Mouse (Mus musculus) forebrain, postnatal 0 days (tissue): Measurements from ENCODE around the gene 0610012G03Rik. TPM values are rescaled to one million over a fixed set of nuclear protein-coding genes. Genes with fewer than 3 reads are reported as not detected.
"Not testable (repeated sequence)": the region's sequence is repeated elsewhere in the genome, so short reads cannot be mapped to it uniquely, and the experiment has no call there.

ENCODE experiments used
- ATAC-seq: fragments of 200-750 bp; cut with Nextera tagmentation; 2 replicates; pipeline ENCODE4 v1.8.0; 2017; ENCODE audit warnings: mild to moderate bottlenecking, moderate library complexity
- DNase-seq: peaks from one replicate; pipeline ENCODE4 v3.0.0-alpha.2; 2015
- H3K27ac ChIP-seq: fragments of 300-500 bp; sonication (generic); 2 replicates; pipeline ENCODE4 v1.5.1; 2014; ENCODE audit warnings: low read depth, mild to moderate bottlenecking, antibody characterized with exemption, low read length, moderate library complexity, mixed read lengths
- H3K27me3 ChIP-seq: fragments of 300-500 bp; sonication (generic); 2 replicates; pipeline ENCODE4 v1.6.1; 2014; ENCODE audit warnings: mild to moderate bottlenecking, low read length, mixed read lengths; ENCODE audit not compliant: insufficient read depth
- H3K36me3 ChIP-seq: fragments of 300-500 bp; sonication (generic); 2 replicates; pipeline ENCODE4 v1.6.1; 2014; ENCODE audit warnings: mild to moderate bottlenecking, moderate library complexity; ENCODE audit not compliant: insufficient read depth
- H3K4me1 ChIP-seq: fragments of 300-500 bp; sonication (generic); 2 replicates; pipeline ENCODE4 v1.6.1; 2014; ENCODE audit warnings: antibody characterized with exemption; ENCODE audit not compliant: insufficient read depth
- H3K4me2 ChIP-seq: fragments of 300-500 bp; sonication (generic); 2 replicates; pipeline ENCODE4 v1.6.1; 2014; ENCODE audit warnings: low read depth, mild to moderate bottlenecking, moderate library complexity
- H3K4me3 ChIP-seq: fragments of 300-500 bp; sonication (generic); 2 replicates; pipeline ENCODE4 v1.5.1; 2014; ENCODE audit warnings: low read depth, low read length, mixed read lengths
- H3K9ac ChIP-seq: fragments of 300-500 bp; sonication (generic); 2 replicates; pipeline ENCODE4 v1.6.1; 2014; ENCODE audit warnings: mild to moderate bottlenecking
- H3K9me3 ChIP-seq: fragments of 300-500 bp; sonication (generic); 2 replicates; pipeline ENCODE4 v1.6.1; 2016; ENCODE audit warnings: low read length
- CTCF ChIP-seq: sonication (generic); IDR thresholded peaks from 2 replicates; pipeline ENCODE4 v1.5.1; 2016; ENCODE audit warnings: antibody characterized with exemption, control low read depth, low read depth
- whole genome bisulfite sequencing: fragments of 180-500 bp; shearing (Covaris S2); extraction: QIAGEN DNeasy Blood & Tissue Kit; methylation state at CpG from one replicate; pipeline ENCODE4 v1.1.7; 2014; 5-methylcytosine and 5-hydroxymethylcytosine counted together
- polyA plus RNA-seq: library from polyadenylated mRNA; unstranded; fragments of >200 nt; fragmentation: Nextera tagmentation; extraction: Ambion mirVana; gene quantifications from 2 replicates; pipeline ENCODE4 v1.2.1, GENCODE M21; 2015
- total RNA-seq: library from RNA; depleted of rRNA; stranded (reverse); fragments of >200 nt; gene quantifications from 2 replicates; pipeline ENCODE4 v1.2.3, GENCODE M21; 2014

Gene 0610012G03Rik
- total and polyA plus RNA-seq, 2 experiments from 2014 or later: 81.0 to 151 TPM

GRCm38 (mm10) chr16:31975258-31975657 is 27.0 kb upstream of the 0610012G03Rik start:
- H3K4me2 ChIP-seq: no peak overlapping the region
- peaks cover 48% of the 10 kb centered on the region for H3K36me3 ChIP-seq
- DNase-seq (no peak), ATAC-seq (no peak)
- TF ChIP-seq CTCF: no peak
- H3K4me1 ChIP-seq: no peaks in the 10 kb centered on the region
- H3K9ac ChIP-seq: no peak overlapping the region
- H3K27ac ChIP-seq: no peak overlapping the region
- 90% methylated on average over 4 of the region's 4 CpGs for WGBS
- no peaks in the 10 kb centered on the region for H3K27me3 ChIP-seq
- no peaks in the 10 kb centered on the region for H3K9me3 ChIP-seq
- H3K4me3 ChIP-seq: no peak overlapping the region

DNA sequence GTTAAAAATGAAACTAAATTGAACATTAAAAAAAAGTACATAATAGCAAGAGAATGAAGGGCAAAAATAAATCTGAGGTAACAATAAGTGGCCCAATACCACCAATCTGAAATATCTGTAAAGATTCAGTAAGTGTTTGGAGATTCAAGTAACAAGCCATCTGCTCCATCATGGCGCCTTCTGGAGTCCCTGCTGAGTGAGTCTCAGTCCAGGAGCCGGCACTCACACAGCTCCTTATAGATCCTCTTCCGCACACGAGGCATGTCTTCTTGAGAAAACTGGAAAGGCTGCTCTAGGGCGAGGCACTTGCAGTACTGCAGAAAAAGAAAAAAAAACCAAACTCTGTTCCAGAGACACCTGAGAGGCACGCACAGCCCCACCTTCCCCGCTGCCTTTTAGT is 14.9 kb upstream of the 0610012G03Rik start:
- Histone ChIP-seq H3K4me3 (no peak overlapping the region), H3K9me3 (no peaks in the 10 kb centered on the region), H3K4me2 (no peak overlapping the region), H3K27ac (peak overlapping the region; percentile 50; the same call in 1 of the 2 replicates), H3K9ac (no peak overlapping the region), H3K36me3 (peaks cover 54% of the 10 kb centered on the region), H3K27me3 (no peaks in the 10 kb centered on the region), H3K4me1 (no peaks in the 10 kb centered on the region)
- DNase-seq: peak; percentile 66
- peak; percentile 80 for ATAC-seq
- no peak for TF ChIP-seq CTCF
- WGBS: 67% methylated on average over 7 of the region's 7 CpGs

DNA sequence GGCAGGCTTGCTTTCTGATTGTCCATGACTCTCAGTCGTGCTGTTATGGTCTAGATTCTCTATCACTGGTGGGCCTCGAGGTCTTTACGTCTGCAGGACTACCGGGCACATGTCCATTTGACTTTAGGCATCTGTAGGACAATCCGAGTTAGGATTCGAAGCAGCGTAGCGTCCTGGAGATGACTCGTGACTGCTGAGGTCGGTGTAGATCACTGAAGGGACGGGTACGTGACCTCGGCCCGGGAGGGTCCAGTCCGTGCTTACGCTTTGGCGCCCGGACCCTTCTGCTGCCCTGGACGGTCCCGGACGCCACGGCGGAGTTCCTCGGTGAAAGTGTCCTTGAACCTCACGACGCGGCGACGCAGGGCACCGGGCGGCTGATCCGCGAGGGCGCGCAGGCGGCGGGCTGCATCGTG is 385 bp downstream of the 0610012G03Rik start:
- Histone ChIP-seq H3K27ac (peak overlapping the region; percentile 91), H3K4me1 (peaks cover 16% of the 10 kb centered on the region), H3K4me2 (peak overlapping the region; percentile 89), H3K36me3 (peaks cover 13% of the 10 kb centered on the region), H3K27me3 (no peaks in the 10 kb centered on the region), H3K9me3 (no peaks in the 10 kb centered on the region), H3K4me3 (peak overlapping the region; percentile 93), H3K9ac (peak overlapping the region; percentile 90)
- WGBS: 0% methylated on average over 37 of the region's 38 CpGs
- ATAC-seq (peak; percentile 5; the same call in 1 of the 2 replicates), DNase-seq (no peak)
- TF ChIP-seq CTCF: no peak

- Histone ChIP-seq H3K4me1 (peaks cover 16% of the 10 kb centered on the region), H3K4me2 (peak overlapping the region; percentile 89), H3K9ac (peak overlapping the region; percentile 90), H3K4me3 (peak overlapping the region; percentile 93), H3K27ac (no peak overlapping the region; the same call in 1 of the 2 replicates), H3K27me3 (no peaks in the 10 kb centered on the region), H3K36me3 (peaks cover 13% of the 10 kb centered on the region), H3K9me3 (no peaks in the 10 kb centered on the region)
- ATAC-seq: no peak
- DNase-seq: no peak
- TF ChIP-seq CTCF: no peak
- WGBS: 31% methylated on average over 8 of the region's 8 CpGs
Observed at GRCm38 (mm10) chr16:31947333-31947732, 961 bp downstream of the 0610012G03Rik start.

- 88% methylated on average over 6 of the region's 6 CpGs for WGBS
- not testable (repeated sequence) for H3K9me3 ChIP-seq, H3K9ac ChIP-seq, H3K36me3 ChIP-seq, H3K4me3 ChIP-seq, H3K27ac ChIP-seq, H3K27me3 ChIP-seq, ATAC-seq, DNase-seq
- H3K4me2 ChIP-seq: 0 out of 2 replicates have a peak overlapping the region, but pooled peaks have one; percentile 89
- peaks cover 16% of the 10 kb centered on the region for H3K4me1 ChIP-seq
Observed at GRCm38 (mm10) chr16:31945986-31946385, 2.3 kb downstream of the 0610012G03Rik start.

DNA sequence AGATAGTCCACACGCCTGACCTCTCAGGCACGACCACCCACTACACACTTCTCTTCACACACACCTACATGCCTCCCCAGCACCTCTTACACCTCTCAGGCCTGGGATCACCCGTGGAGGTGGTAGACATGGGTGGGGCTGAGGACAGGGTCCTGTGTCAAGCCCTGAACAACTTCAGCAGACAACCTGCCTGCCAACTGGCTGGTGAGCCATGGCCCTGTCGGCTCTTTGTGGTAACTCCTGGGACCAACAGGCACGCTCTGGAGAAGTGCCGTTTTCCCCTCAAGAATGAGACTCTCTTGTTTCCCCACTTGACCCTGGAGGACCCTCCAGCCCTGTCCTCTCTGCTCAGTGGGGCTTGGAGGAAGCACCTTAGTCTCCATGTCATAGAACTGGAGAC is 2.9 kb downstream of the 0610012G03Rik start:
- ATAC-seq: no peak
- no peak for DNase-seq
- Histone ChIP-seq H3K4me3 (no peak overlapping the region), H3K36me3 (peaks cover 6% of the 10 kb centered on the region; the same call in 1 of the 2 replicates), H3K27me3 (no peaks in the 10 kb centered on the region), H3K9ac (no peak overlapping the region), H3K9me3 (no peaks in the 10 kb centered on the region), H3K4me2 (no peak overlapping the region), H3K27ac (no peak overlapping the region), H3K4me1 (peaks cover 16% of the 10 kb centered on the region)
- WGBS: 85% methylated on average over 6 of the region's 6 CpGs
- TF ChIP-seq CTCF: no peak

DNA sequence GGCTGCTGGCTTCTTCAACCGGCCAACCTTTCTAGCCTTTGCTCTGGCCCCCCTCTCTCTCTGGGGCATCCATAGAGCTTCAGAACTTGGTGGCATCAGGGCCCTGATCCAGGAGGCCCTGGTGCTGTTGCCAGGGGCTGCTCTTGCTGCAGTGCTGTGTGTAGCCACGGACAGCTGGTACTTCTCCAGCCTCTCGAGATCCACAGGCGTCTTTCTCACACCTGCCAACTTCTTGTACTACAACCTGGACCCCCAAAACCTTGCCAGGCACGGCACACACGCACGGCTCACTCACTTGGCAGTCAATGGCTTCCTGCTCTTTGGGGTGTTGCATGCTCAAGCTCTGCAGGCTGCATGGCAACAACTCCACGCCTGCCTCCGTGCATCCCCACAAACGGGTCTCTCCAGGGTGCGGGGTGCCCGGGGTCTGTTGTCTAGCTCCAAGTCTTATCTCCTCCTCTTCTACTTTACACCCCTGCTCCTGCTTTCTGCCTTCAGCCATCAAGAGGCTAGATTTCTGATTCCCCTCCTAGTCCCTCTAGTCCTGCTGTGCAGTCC is 3.5 kb downstream of the 0610012G03Rik start:
- H3K9ac ChIP-seq: no peak overlapping the region
- no peak overlapping the region for H3K4me2 ChIP-seq
- WGBS: 81% methylated on average over 12 of the region's 12 CpGs
- no peak for ATAC-seq
- H3K4me3 ChIP-seq: no peak overlapping the region
- H3K27ac ChIP-seq: no peak overlapping the region
- H3K27me3 ChIP-seq: no peaks in the 10 kb centered on the region
- H3K9me3 ChIP-seq: no peaks in the 10 kb centered on the region
- H3K4me1 ChIP-seq: peaks cover 16% of the 10 kb centered on the region
- peaks cover 6% of the 10 kb centered on the region; the same call in 1 of the 2 replicates for H3K36me3 ChIP-seq
- DNase-seq: no peak
- no peak for TF ChIP-seq CTCF
